Mouse (Mus musculus) fat pad, adult 2 months (tissue): ENCODE data around the gene Adam11.

ENCODE experiments used
- DNase-seq: peaks from one replicate; pipeline ENCODE4 v3.0.0-alpha.2; 2011; ENCODE audit warnings: low read depth, low spot score; ENCODE audit errors: extremely low read depth

The Adam11 gene

GRCm38 (mm10) chr11:102826476-102826875 lies 65.2 kb downstream of the Adam11 start:
- no peak for DNase-seq

- no peak for DNase-seq
Measured at GRCm38 (mm10) chr11:102827097-102827496, 65.9 kb downstream of the Adam11 start.
